Mouse (Mus musculus): ENCODE results near the gene Gm13089. TPM values are rescaled to one million over a fixed set of nuclear protein-coding genes. Genes with fewer than 3 reads are reported as not detected.

The Gm13089 gene
- not detected for total RNA-seq (2023)

DNA sequence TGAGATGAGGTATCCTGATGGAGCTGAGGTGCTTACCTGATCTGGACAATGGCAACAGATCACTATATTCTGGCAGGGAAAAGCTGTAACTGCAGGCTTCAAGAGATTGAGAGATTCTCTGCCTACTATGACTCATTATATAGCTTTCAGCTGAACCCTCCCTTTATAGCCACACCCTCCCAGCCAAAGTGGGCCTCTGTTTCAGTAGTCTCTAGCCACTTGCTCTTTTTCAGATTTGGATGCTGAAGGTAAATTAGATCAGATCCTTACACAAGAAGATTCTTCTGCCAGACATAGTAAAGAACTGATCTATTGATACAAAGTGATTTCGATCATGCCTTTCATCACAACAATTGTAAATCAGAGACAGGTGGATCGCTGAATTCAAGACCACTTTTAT is at the start of gene Gm13089:
Gene Gm13089 (minus strand): TSS at position 101 of the 400 bp plus-strand sequence.

DNA sequence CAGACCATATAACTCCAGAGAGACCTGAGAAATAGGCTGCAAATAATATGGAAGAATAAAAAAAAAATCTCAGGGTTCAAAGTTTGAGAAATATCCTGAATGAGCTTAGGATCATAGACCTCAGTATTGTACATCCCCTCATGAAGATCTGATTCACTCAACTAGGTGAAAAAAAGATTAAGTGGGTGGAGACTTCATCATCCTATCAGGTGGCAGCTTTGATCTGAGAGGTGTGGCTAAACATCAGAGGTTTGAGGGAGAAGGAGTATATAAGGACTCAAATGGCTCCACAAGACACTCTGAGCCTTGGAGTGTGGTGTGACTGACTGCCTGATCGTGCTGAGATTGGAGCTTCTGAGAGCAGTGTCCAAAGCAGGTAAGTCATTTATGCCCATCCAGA is 16.6 kb upstream of the Gm13089 start, which contains the start of gene Gm13078:
Gene Gm13078 (plus strand): TSS at position 301 of the 400 bp plus-strand sequence.

DNA sequence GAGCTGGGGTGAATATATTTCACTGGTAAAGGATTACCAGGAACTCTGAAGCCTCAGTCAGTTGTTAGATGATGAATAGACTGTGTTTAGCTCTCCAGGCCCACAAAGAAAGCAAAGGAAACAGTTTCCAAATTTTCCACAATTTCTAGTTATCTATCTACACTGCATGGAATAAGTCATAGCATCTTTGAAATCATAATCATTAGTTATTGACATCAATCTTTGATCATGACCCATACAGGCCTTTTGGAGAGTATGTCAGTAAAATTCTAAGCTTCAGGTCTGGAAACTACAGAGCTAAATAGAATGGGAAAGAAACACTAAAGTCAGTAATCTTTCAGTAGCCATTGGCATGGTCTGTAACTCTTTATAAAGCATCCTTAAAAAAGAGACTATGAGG is 45.4 kb downstream of the Gm13089 start, which contains the start of gene Gm13088:
Gene Gm13088 (minus strand): TSS at position 101 of the 400 bp plus-strand sequence.

Other genes starting within 250 kb of the Gm13089 start
- not detected for gene Gm13043, start 191.4 kb downstream of the Gm13089 start, total RNA-seq (2023)
- not detected for gene Gm13040, start 166.8 kb downstream of the Gm13089 start, total RNA-seq (2023)
- gene BC080695, start 151.0 kb downstream of the Gm13089 start, total RNA-seq (2023), result not detected
- gene Gm13057, start 151.0 kb downstream of the Gm13089 start, total RNA-seq (2023), result not detected
- not detected for gene Gm13083, start 87.7 kb downstream of the Gm13089 start, total RNA-seq (2023)
- not detected for gene Gm13088, start 45.5 kb downstream of the Gm13089 start, total RNA-seq (2023)
- not detected for gene Gm13078, start 16.7 kb upstream of the Gm13089 start, total RNA-seq (2023)
- gene Gm13023, start 86.6 kb upstream of the Gm13089 start, total RNA-seq (2023), result not detected
- gene Gm13084, start 113.4 kb upstream of the Gm13089 start, total RNA-seq (2023), result not detected
- gene Gm13103, start 143.8 kb upstream of the Gm13089 start, total RNA-seq (2023), result not detected
- not detected for gene Pramef6, start 197.7 kb upstream of the Gm13089 start, total RNA-seq (2023)
- not detected for gene Pramef25, start 248.3 kb upstream of the Gm13089 start, total RNA-seq (2023)